Mouse (Mus musculus): ENCODE measurements around the gene Mcm3. TPM values are rescaled to one million over a fixed set of nuclear protein-coding genes. Genes with fewer than 3 reads are reported as not detected.

Mcm3 gene
- polyA plus RNA-seq (2015; fragmentation: Nextera tagmentation; extraction: Ambion mirVana): 27.0 and 29.6 TPM in 2 replicates

- H3K4me3 ChIP-seq: peak within 1 kb of the TSS; percentile 64
- H3K9ac ChIP-seq: peak within 1 kb of the TSS; percentile 53; the same call in 1 of the 2 replicates
- WGBS: under 1% methylated on average over 52 of the region's 52 CpGs
- H3K4me1 ChIP-seq (replicated peaks): peaks cover 14% of the 10 kb centered on the region
- peak; percentile 100 for ATAC-seq (ENCODE audit: low FRiP score)
- H3K36me3 ChIP-seq: peaks cover 4% of the 10 kb centered on the region
- H3K9me3 ChIP-seq: no peaks in the 10 kb centered on the region
- H3K4me2 ChIP-seq: peak within 1 kb of the TSS; percentile 86
- H3K27me3 ChIP-seq: no peaks in the 10 kb centered on the region
- H3K27ac ChIP-seq: no peak within 1 kb of the TSS
Observed at GRCm38 (mm10) chr1:20819771-20820605, at the start of gene Mcm3. Mcm3 (minus strand) TSS chr1:20820312.

- Histone ChIP-seq H3K36me3 (no peaks in the 10 kb centered on the region), H3K9me3 (no peaks in the 10 kb centered on the region), H3K4me2 (no peak overlapping the region), H3K27me3 (no peaks in the 10 kb centered on the region), H3K27ac (peak overlapping the region; percentile 76), H3K4me1 (replicated peaks) (peaks cover 11% of the 10 kb centered on the region), H3K4me3 (no peak overlapping the region), H3K9ac (no peak overlapping the region)
- WGBS: 26% methylated on average over 9 of the region's 9 CpGs
- peak; percentile 76 for ATAC-seq (ENCODE audit: low FRiP score)
Observed at GRCm38 (mm10) chr1:20868036-20868435, 47.9 kb upstream of the Mcm3 start.

- H3K4me2 ChIP-seq: no peak overlapping the region
- peak overlapping the region; percentile 76 for H3K27ac ChIP-seq
- no peak overlapping the region for H3K4me3 ChIP-seq
- no peak overlapping the region for H3K9ac ChIP-seq
- no peaks in the 10 kb centered on the region for H3K27me3 ChIP-seq
- 14% methylated on average over 8 of the region's 8 CpGs for WGBS
- H3K9me3 ChIP-seq: no peaks in the 10 kb centered on the region
- no peaks in the 10 kb centered on the region for H3K36me3 ChIP-seq
- ATAC-seq (ENCODE audit: low FRiP score): peak; percentile 88
- H3K4me1 ChIP-seq (replicated peaks): peaks cover 11% of the 10 kb centered on the region
Observed at GRCm38 (mm10) chr1:20867241-20867902, 47.3 kb upstream of the Mcm3 start.

GRCm38 (mm10) chr1:20863452-20864172 lies 43.5 kb upstream of the Mcm3 start:
- Histone ChIP-seq H3K4me1 (replicated peaks) (peaks cover 11% of the 10 kb centered on the region), H3K36me3 (no peaks in the 10 kb centered on the region), H3K27me3 (no peaks in the 10 kb centered on the region), H3K4me3 (no peak overlapping the region), H3K9ac (no peak overlapping the region), H3K4me2 (no peak overlapping the region), H3K27ac (no peak overlapping the region), H3K9me3 (no peaks in the 10 kb centered on the region)
- 78% methylated on average over 5 of the region's 5 CpGs for WGBS
- no peak for ATAC-seq (ENCODE audit: low FRiP score)

- Histone ChIP-seq H3K4me1 (replicated peaks) (0 out of 2 replicates have a peak, but pooled peaks cover 2% of the 10 kb centered on the region), H3K9ac (no peak overlapping the region), H3K27ac (no peak overlapping the region), H3K4me3 (no peak overlapping the region), H3K4me2 (no peak overlapping the region), H3K36me3 (no peaks in the 10 kb centered on the region), H3K9me3 (no peaks in the 10 kb centered on the region), H3K27me3 (no peaks in the 10 kb centered on the region)
- WGBS: 89% methylated on average over 3 of the region's 3 CpGs
- ATAC-seq (ENCODE audit: low FRiP score): no peak
Observed at GRCm38 (mm10) chr1:20861865-20862264, 41.8 kb upstream of the Mcm3 start.

GRCm38 (mm10) chr1:20860775-20861174 lies 40.7 kb upstream of the Mcm3 start:
- Histone ChIP-seq H3K27me3 (no peaks in the 10 kb centered on the region), H3K36me3 (no peaks in the 10 kb centered on the region), H3K9me3 (no peaks in the 10 kb centered on the region), H3K9ac (no peak overlapping the region), H3K4me2 (no peak overlapping the region), H3K27ac (no peak overlapping the region), H3K4me3 (no peak overlapping the region), H3K4me1 (replicated peaks) (no peaks in the 10 kb centered on the region)
- WGBS: 88% methylated on average over 3 of the region's 3 CpGs
- no peak for ATAC-seq (ENCODE audit: low FRiP score)

- Histone ChIP-seq H3K27ac (no peak overlapping the region), H3K4me1 (replicated peaks) (no peaks in the 10 kb centered on the region), H3K36me3 (no peaks in the 10 kb centered on the region), H3K4me2 (no peak overlapping the region), H3K27me3 (no peaks in the 10 kb centered on the region), H3K4me3 (no peak overlapping the region), H3K9ac (no peak overlapping the region), H3K9me3 (no peaks in the 10 kb centered on the region)
- ATAC-seq (ENCODE audit: low FRiP score): no peak
- WGBS: 91% methylated on average over 7 of the region's 7 CpGs
Observed at GRCm38 (mm10) chr1:20856924-20857902, 37.1 kb upstream of the Mcm3 start.

- Histone ChIP-seq H3K4me1 (replicated peaks) (no peaks in the 10 kb centered on the region), H3K9me3 (no peaks in the 10 kb centered on the region), H3K27me3 (no peaks in the 10 kb centered on the region), H3K4me2 (no peak overlapping the region), H3K27ac (no peak overlapping the region), H3K36me3 (no peaks in the 10 kb centered on the region), H3K4me3 (no peak overlapping the region), H3K9ac (no peak overlapping the region)
- ATAC-seq (ENCODE audit: low FRiP score): no peak
- 79% methylated on average over 3 of the region's 3 CpGs for WGBS
Observed at GRCm38 (mm10) chr1:20839911-20840310, 19.8 kb upstream of the Mcm3 start.

- Histone ChIP-seq H3K9ac (no peak overlapping the region), H3K9me3 (no peaks in the 10 kb centered on the region), H3K4me2 (no peak overlapping the region), H3K27ac (no peak overlapping the region), H3K36me3 (no peaks in the 10 kb centered on the region), H3K4me3 (no peak overlapping the region), H3K27me3 (no peaks in the 10 kb centered on the region), H3K4me1 (replicated peaks) (no peaks in the 10 kb centered on the region)
- WGBS: 91% methylated on average over 3 of the region's 3 CpGs
- ATAC-seq (ENCODE audit: low FRiP score): no peak
Observed at GRCm38 (mm10) chr1:20836551-20837125, 16.5 kb upstream of the Mcm3 start.

GRCm38 (mm10) chr1:20833141-20833511 lies 13.0 kb upstream of the Mcm3 start:
- H3K4me3 ChIP-seq: no peak overlapping the region
- WGBS: 86% methylated on average over 3 of the region's 4 CpGs
- ATAC-seq (ENCODE audit: low FRiP score): no peak
- no peaks in the 10 kb centered on the region for H3K27me3 ChIP-seq
- no peaks in the 10 kb centered on the region for H3K36me3 ChIP-seq
- no peaks in the 10 kb centered on the region for H3K9me3 ChIP-seq
- no peak overlapping the region for H3K27ac ChIP-seq
- no peak overlapping the region for H3K9ac ChIP-seq
- no peak overlapping the region for H3K4me2 ChIP-seq
- no peaks in the 10 kb centered on the region for H3K4me1 ChIP-seq (replicated peaks)

GRCm38 (mm10) chr1:20832473-20833140 lies 12.5 kb upstream of the Mcm3 start:
- ATAC-seq (ENCODE audit: low FRiP score): no peak
- 72% methylated on average over 5 of the region's 5 CpGs for WGBS
- no peaks in the 10 kb centered on the region for H3K9me3 ChIP-seq
- H3K27me3 ChIP-seq: no peaks in the 10 kb centered on the region
- no peaks in the 10 kb centered on the region for H3K4me1 ChIP-seq (replicated peaks)
- no peak overlapping the region for H3K9ac ChIP-seq
- H3K27ac ChIP-seq: no peak overlapping the region
- no peaks in the 10 kb centered on the region for H3K36me3 ChIP-seq
- no peak overlapping the region for H3K4me3 ChIP-seq
- H3K4me2 ChIP-seq: no peak overlapping the region

All from hindbrain, embryonic 13.5 days (tissue).